Mouse (Mus musculus) central nervous system, embryonic 14 days (tissue): ENCODE data around the gene Nfam1. TPM values are rescaled to one million over a fixed set of nuclear protein-coding genes. Genes with fewer than 3 reads are reported as not detected.

ENCODE experiments used
- polyA plus RNA-seq: library from polyadenylated mRNA; depleted of rRNA; stranded (reverse); fragments of >200 nt; gene quantifications from 2 replicates; pipeline ENCODE4 v1.2.3, GENCODE M21; 2012; rRNA removed

Nfam1 gene
- 1.8 and 2.1 TPM in 2 replicates for polyA plus RNA-seq

DNA sequence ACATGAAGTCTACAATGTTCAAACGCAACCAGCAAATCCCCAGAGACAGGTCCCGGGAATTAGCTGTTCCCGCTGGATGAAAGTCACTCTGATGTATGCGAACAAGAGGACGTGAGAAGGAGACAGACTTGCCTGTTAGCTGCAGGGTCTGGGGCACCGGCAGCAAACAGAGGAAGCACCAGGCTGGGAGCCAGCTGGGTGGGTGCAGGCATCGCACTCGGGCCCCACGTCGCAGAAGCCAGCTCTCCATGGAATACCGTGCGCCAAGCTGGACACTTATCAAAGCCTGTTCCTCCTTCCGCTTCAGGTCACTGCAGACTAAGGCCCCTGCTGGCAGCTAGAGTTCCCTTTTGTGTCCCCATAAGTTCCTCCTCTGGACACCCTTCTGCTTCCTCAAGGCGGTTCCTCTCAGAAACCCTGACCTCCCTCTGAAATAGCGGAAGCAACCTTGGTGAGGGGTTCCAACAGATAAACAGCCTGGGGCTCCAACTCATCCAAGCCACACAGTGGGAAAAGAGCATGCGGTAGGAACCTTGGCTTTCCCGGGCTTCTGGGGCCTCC, at the start of gene Nfam1:
Nfam1 (minus strand) TSS at position 326 of the 561 bp plus-strand sequence.

DNA sequence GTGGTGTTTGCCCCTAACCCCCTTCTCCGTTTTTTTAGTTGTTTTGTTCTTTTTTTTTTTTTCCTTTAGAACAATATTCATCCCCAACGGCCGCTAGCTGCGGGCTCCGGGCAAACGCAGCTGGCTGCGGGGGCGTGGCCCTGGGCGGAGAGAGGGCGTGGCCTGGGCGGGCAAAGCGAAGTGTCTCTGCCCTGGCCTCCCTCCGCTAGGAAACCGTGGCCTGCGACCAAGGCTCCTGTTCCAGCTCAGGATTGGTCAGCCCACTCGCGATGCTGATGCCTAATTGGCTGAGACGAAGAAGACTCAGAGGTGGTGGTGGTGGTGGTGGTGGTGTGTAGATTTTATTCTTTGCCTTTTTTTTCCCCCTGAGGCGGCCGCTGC, 45.4 kb downstream of the Nfam1 start, which contains the start of gene Tcf20:
Tcf20 (minus strand) TSS at position 141 of the 381 bp plus-strand sequence.

Other genes starting within 250 kb of the Nfam1 start
- 0.19 and 0.34 TPM in 2 replicates for gene Cyp2d26, start 239.0 kb downstream of the Nfam1 start, polyA plus RNA-seq
- 35.9 and 39.3 TPM in 2 replicates for gene Tcf20, start 45.4 kb downstream of the Nfam1 start, polyA plus RNA-seq
- 13.8 and 19.8 TPM in 2 replicates for gene Serhl, start 56.2 kb upstream of the Nfam1 start, polyA plus RNA-seq
- 99.1 and 101 TPM in 2 replicates for gene Rrp7a, start 89.5 kb upstream of the Nfam1 start, polyA plus RNA-seq
- gene Poldip3, start 116.1 kb upstream of the Nfam1 start, polyA plus RNA-seq = 88.3 and 95.7 TPM in 2 replicates
- 57.1 and 72.5 TPM in 2 replicates for gene Cyb5r3, start 139.3 kb upstream of the Nfam1 start, polyA plus RNA-seq
- gene A4galt, start 218.5 kb upstream of the Nfam1 start, polyA plus RNA-seq = 2.3 and 3.1 TPM in 2 replicates